Mouse (Mus musculus) MEL (cell line): ENCODE data around the gene Tmem100. TPM values are rescaled to one million over a fixed set of nuclear protein-coding genes. Genes with fewer than 3 reads are reported as not detected.
A peak's percentile ranks its signal among the peaks of the same experiment; 100 is the strongest.

Source experiments
- DNase-seq: peaks from one replicate; pipeline ENCODE4 v3.0.0; 2011; ENCODE audit warnings: low read depth, low spot score
- H3K27ac ChIP-seq: 2 replicates; pipeline ENCODE4 v1.5.1; 2012; ENCODE audit warnings: low read depth, mild to moderate bottlenecking, control low read depth, low read length, moderate library complexity; ENCODE audit not compliant: control insufficient read depth
- H3K27me3 ChIP-seq, 2 experiments: fragments of 150-350 bp in 1 of 2; sonication (generic) in 1 of 2; 2 replicates each; pipeline ENCODE4 v1.6.1; 2012; ENCODE audit warnings: low read length in 2 of 2, mild to moderate bottlenecking in 2 of 2, improper control_type of control experiment in 1 of 2, moderate library complexity in 1 of 2; ENCODE audit not compliant: insufficient read depth in 2 of 2, control insufficient read depth in 1 of 2
- H3K36me3 ChIP-seq, 2 experiments: 2 replicates each; pipeline ENCODE4 v1.6.1; 2012 to 2014; ENCODE audit warnings: low read length in 2 of 2, improper control_type of control experiment in 1 of 2, inconsistent platforms in 1 of 2, mild to moderate bottlenecking in 1 of 2; ENCODE audit not compliant: insufficient read depth in 2 of 2, control insufficient read depth in 1 of 2
- H3K4me1 ChIP-seq, 2 experiments: fragments of 150-350 bp in 1 of 2; sonication (generic) in 1 of 2; 2 replicates each; pipeline ENCODE4 v1.6.1; 2012; ENCODE audit warnings: low read length in 2 of 2, improper control_type of control experiment in 1 of 2, mild to moderate bottlenecking in 1 of 2; ENCODE audit not compliant: insufficient read depth in 2 of 2, control insufficient read depth in 1 of 2
- H3K4me3 ChIP-seq, 2 experiments: fragments of 150-350 bp in 1 of 2; sonication (generic) in 1 of 2; 2 replicates each; pipeline ENCODE4 v1.5.1; 2012; ENCODE audit warnings: low read depth in 2 of 2, low read length in 2 of 2, mild to moderate bottlenecking in 2 of 2, moderate library complexity in 2 of 2, control low read depth in 1 of 2, improper control_type of control experiment in 1 of 2; ENCODE audit not compliant: control insufficient read depth in 1 of 2, insufficient read depth in 1 of 2
- H3K79me2 ChIP-seq: 2 replicates; pipeline ENCODE4 v1.6.1; 2012; ENCODE audit warnings: mild to moderate bottlenecking, low read length, moderate library complexity; ENCODE audit not compliant: control insufficient read depth, poor library complexity, insufficient read depth
- H3K9ac ChIP-seq: 2 replicates; pipeline ENCODE4 v1.6.1; 2012; ENCODE audit warnings: low read depth, mild to moderate bottlenecking, control low read depth, low read length, moderate library complexity; ENCODE audit not compliant: control insufficient read depth, poor library complexity, severe bottlenecking
- H3K9me3 ChIP-seq: fragments of 150-350 bp; sonication (generic); replicated peaks from 2 replicates; pipeline ENCODE4 v1.6.1; 2012; ENCODE audit warnings: mild to moderate bottlenecking, low read length, improper control_type of control experiment, moderate library complexity; ENCODE audit not compliant: insufficient read depth
- ELF1 ChIP-seq: IDR thresholded peaks from 2 replicates; pipeline ENCODE4 v1.6.1; 2014; ENCODE audit warnings: low read depth, mild to moderate bottlenecking, inconsistent platforms, low read length, improper control_type of control experiment, moderate library complexity
- EP300 ChIP-seq, 2 experiments: IDR thresholded peaks; 2 replicates each; pipeline ENCODE4 v1.6.1; 2011; ENCODE audit warnings: improper control_type of control experiment in 2 of 2, low read length in 2 of 2, low read depth in 1 of 2, mild to moderate bottlenecking in 1 of 2
- ETS1 ChIP-seq: IDR thresholded peaks from 2 replicates; pipeline ENCODE4 v1.6.1; 2012; ENCODE audit warnings: low read depth, mild to moderate bottlenecking, inconsistent platforms, low read length, improper control_type of control experiment, moderate library complexity
- MAZ ChIP-seq: IDR thresholded peaks from 2 replicates; pipeline ENCODE4 v1.6.1; 2012; ENCODE audit warnings: low read depth, mild to moderate bottlenecking, inconsistent platforms, low read length, improper control_type of control experiment
- MEF2A ChIP-seq: IDR thresholded peaks from 2 replicates; pipeline ENCODE4 v1.6.1; 2014; ENCODE audit warnings: low read depth, mild to moderate bottlenecking, inconsistent platforms, low read length, improper control_type of control experiment; ENCODE audit not compliant: poor library complexity, insufficient replicate concordance, severe bottlenecking; ENCODE audit errors: extremely low read depth
- POLR2A ChIP-seq, 2 experiments: IDR thresholded peaks; 2 replicates each; pipeline ENCODE4 v1.6.1; 2011 to 2012; ENCODE audit warnings: low read length in 2 of 2, mild to moderate bottlenecking in 2 of 2, control low read depth in 1 of 2, improper control_type of control experiment in 1 of 2, low read depth in 1 of 2, moderate library complexity in 1 of 2; ENCODE audit not compliant: control insufficient read depth in 1 of 2, insufficient read depth in 1 of 2, poor library complexity in 1 of 2
- RCOR1 ChIP-seq: IDR thresholded peaks from 2 replicates; pipeline ENCODE4 v1.6.1; 2012; ENCODE audit warnings: low read depth, mild to moderate bottlenecking, inconsistent platforms, low read length, improper control_type of control experiment
- SIN3A ChIP-seq: IDR thresholded peaks from 2 replicates; pipeline ENCODE4 v1.6.1; 2012; ENCODE audit warnings: low read length, improper control_type of control experiment, inconsistent platforms
- TAL1 ChIP-seq: IDR thresholded peaks from 2 replicates; pipeline ENCODE4 v1.6.1; 2012; ENCODE audit warnings: mild to moderate bottlenecking, inconsistent platforms, low read length, moderate library complexity, mixed read lengths
- USF1 ChIP-seq: IDR thresholded peaks from 2 replicates; pipeline ENCODE4 v1.6.1; 2014; ENCODE audit warnings: low read depth, mild to moderate bottlenecking, inconsistent platforms, low read length, improper control_type of control experiment, moderate library complexity
- USF2 ChIP-seq, 2 experiments: IDR thresholded peaks; 2 replicates each; pipeline ENCODE4 v1.6.1; 2011 to 2012; ENCODE audit warnings: improper control_type of control experiment in 2 of 2, low read length in 2 of 2, borderline replicate concordance in 1 of 2, inconsistent platforms in 1 of 2, low read depth in 1 of 2, mild to moderate bottlenecking in 1 of 2; ENCODE audit not compliant: insufficient read depth in 1 of 2
- ZNF384 ChIP-seq: IDR thresholded peaks from 2 replicates; pipeline ENCODE4 v1.6.1; 2012; ENCODE audit warnings: low read depth, mild to moderate bottlenecking, inconsistent platforms, low read length, improper control_type of control experiment
- polyA plus RNA-seq, 2 experiments: library from polyadenylated mRNA; stranded (reverse) in 1 of 2; unstranded in 1 of 2; fragments of >175 nt in 1 of 2; fragments of >200 nt in 1 of 2; gene quantifications; 2 replicates each; pipeline versions ENCODE4 v1.2.1 to v1.2.4; 2012; ENCODE audit warnings: low replicate concordance in 2 of 2, low read depth in 1 of 2; ENCODE audit not compliant: insufficient read length in 2 of 2, insufficient read depth in 1 of 2, missing spikeins in 1 of 2
- total RNA-seq: library from RNA; depleted of rRNA; stranded (reverse); fragments of 300-350 nt; gene quantifications from 2 replicates; pipeline ENCODE4 v1.2.3, GENCODE M21; 2012

Gene Tmem100
- total and polyA plus RNA-seq, 3 experiments = not detected

DNA sequence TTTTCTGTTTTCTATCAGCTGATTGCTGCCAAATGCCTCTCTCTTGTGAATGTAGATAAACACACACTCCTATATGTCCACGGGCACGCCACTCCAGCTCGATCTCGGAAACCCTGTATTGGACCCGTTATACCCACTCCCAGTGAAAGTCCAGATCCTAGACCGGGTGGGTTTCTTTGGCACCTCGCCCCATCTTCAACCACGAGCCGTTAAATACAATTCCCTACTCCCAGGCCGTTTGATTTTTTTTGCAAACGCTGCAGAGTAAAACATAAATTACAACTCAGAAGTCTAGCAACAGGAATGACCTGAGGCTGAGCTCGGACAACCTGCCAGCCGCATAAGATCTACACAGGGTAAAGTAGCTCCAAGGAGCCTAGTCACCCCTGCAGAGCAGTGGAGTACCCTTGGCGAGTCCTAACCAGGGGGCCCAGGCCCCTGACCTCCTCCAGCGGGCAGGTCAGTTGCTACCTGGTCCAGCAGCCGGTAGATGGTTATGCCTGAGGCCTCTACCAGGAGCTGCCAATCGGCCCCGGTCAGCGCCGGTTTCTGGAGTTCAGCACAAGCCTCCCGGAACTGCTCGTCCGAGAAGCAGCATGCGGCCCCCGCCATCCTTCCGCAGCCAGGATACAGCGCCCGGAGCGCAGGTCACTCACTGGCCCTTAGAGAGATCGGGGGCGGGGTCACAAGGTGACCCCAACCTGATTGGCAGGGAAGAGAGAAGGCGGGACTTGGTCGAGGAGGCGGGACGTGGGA is 27.7 kb upstream of the Tmem100 start, which contains the start of gene Pctp (continued):
- TF ChIP-seq MAZ (no peak; the same call in 1 of the 2 replicates), POLR2A (IDR thresholded peaks at IDR 0.05; ENCODE audit: control insufficient read depth in 1 of 2, insufficient read depth in 1 of 2, low read depth in 1 of 2, low read length in 2 of 2, poor library complexity in 1 of 2) (peak; percentile 42 to 81; a peak in 3 of 4 replicates), ELF1 (peak; percentile 63; the same call in 1 of the 2 replicates)
- TF ChIP-seq, all 39 proteins: peak for 8

- no peak overlapping the region for H3K9ac ChIP-seq
These were observed 27.2 kb upstream of the Tmem100 start for GRCm38 (mm10) chr11:90002987-90003348.

GRCm38 (mm10) chr11:90003386-90003785 is 26.8 kb upstream of the Tmem100 start:
- no peak for DNase-seq
- Histone ChIP-seq H3K4me1 (peaks cover 5 to 18% of the 10 kb centered on the region in 2 experiments), H3K79me2 (peaks cover 4% of the 10 kb centered on the region), H3K9me3 (no peaks in the 10 kb centered on the region), H3K4me3 (no peak overlapping the region), H3K36me3 (peaks cover 0 to 13% of the 10 kb centered on the region in 2 experiments; a peak in 2 of 4 replicates), H3K27ac (no peak overlapping the region), H3K27me3 (peaks cover 4 to 21% of the 10 kb centered on the region in 2 experiments), H3K9ac (no peak overlapping the region)
- no peak for TF ChIP-seq USF2 (IDR thresholded peaks at IDR 0.05; ENCODE audit: borderline replicate concordance in 1 of 2, insufficient read depth in 1 of 2, low read depth in 1 of 2, low read length in 2 of 2)
- no peak for TF ChIP-seq MEF2A
- no peak for TF ChIP-seq USF1
- 0 out of 2 replicates have a peak, but pooled peaks have one; percentile 13 for TF ChIP-seq ETS1
- TF ChIP-seq SIN3A = no peak
- peak; percentile 75 for TF ChIP-seq RCOR1
- 0 out of 4 replicates have a peak, but pooled peaks of 1 of the 2 experiments have one; percentile 5 for TF ChIP-seq EP300 (IDR thresholded peaks at IDR 0.05; ENCODE audit: low read depth in 1 of 2, low read length in 2 of 2)
- no peak for TF ChIP-seq TAL1

More at GRCm38 (mm10) chr11:90002987-90003348, 27.2 kb upstream of the Tmem100 start:
- H3K4me1 ChIP-seq = peaks cover 5 to 18% of the 10 kb centered on the region in 2 experiments
- H3K36me3 ChIP-seq = peaks cover 0 to 13% of the 10 kb centered on the region in 2 experiments; a peak in 2 of 4 replicates
- peaks cover 4% of the 10 kb centered on the region for H3K79me2 ChIP-seq
- no peak overlapping the region for H3K27ac ChIP-seq
- H3K4me3 ChIP-seq = peak overlapping the region; percentile 8 to 97; a peak in 1 of 4 replicates
- TF ChIP-seq USF2 (IDR thresholded peaks at IDR 0.05; ENCODE audit: borderline replicate concordance in 1 of 2, insufficient read depth in 1 of 2, low read depth in 1 of 2, low read length in 2 of 2) (no peak), ZNF384 (peak; percentile 53), USF1 (no peak)
- TF ChIP-seq, all 39 proteins: peak for 1
- no peak for DNase-seq
- no peaks in the 10 kb centered on the region for H3K9me3 ChIP-seq
- H3K27me3 ChIP-seq = peaks cover 4 to 21% of the 10 kb centered on the region in 2 experiments; a peak in 3 of 4 replicates
